In the genomic region with DNA sequence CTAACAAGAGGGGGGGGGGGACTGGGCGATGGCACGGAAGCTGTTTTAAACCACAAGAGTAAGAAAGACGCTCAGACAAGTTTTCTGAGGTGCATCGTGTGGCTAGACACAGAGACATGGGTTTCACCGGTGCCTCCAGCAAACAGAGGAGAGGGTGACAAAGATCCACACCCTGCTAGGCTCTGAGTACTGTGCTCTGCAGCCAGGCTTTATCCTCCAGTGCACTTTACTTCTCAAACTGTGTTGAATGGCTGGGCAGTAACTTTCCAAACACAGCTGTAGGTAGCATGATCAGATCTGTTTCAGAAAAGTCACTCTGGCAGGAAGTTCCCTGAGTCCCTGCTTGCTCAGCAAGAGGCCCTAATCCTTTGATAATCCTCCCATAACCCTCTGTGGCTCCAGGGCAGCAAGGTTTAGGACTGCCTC, we compare ENCODE assay signal across 10 mouse cellular contexts. TPM values are rescaled to one million over a fixed set of nuclear protein-coding genes. Genes with fewer than 3 reads are reported as not detected.
DNase-seq lines count a peak whose midpoint lies in the region; ATAC-seq lines count a peak whose summit lies in the region.
"Had no signal": no experiment of that assay in that cellular context is flagged by ENCODE, and none has a peak within 500 bp of the region (broad histone marks: within the 10 kb centered on the region; RNA-seq: fewer than 3 reads in every experiment).

No protein-coding gene starts in this region.

- no peaks in the 10 kb centered on the region for H3K9me3 ChIP-seq in midbrain, embryonic 14.5 days (ENCODE audit: control insufficient read depth, low read length)
- no peaks in the 10 kb centered on the region for H3K9me3 ChIP-seq in midbrain, embryonic 15.5 days
- H3K9me3 ChIP-seq in embryonic facial prominence, embryonic 11.5 days (replicated peaks; ENCODE audit: control insufficient read depth, low read length), result no peaks in the 10 kb centered on the region
- no peaks in the 10 kb centered on the region for H3K9me3 ChIP-seq in forebrain, embryonic 12.5 days

- no peak for ATAC-seq in midbrain, embryonic 14.5 days (ENCODE audit: low FRiP score, low TSS enrichment)
- ATAC-seq in midbrain, embryonic 15.5 days (replicated peaks), result no peak
- no peak for ATAC-seq in embryonic facial prominence, embryonic 11.5 days (replicated peaks; ENCODE audit: insufficient number of reproducible peaks, low FRiP score, low TSS enrichment, low read depth)
- peak; percentile 36 for ATAC-seq in megakaryocyte, adult 5-6 weeks (ENCODE audit: poor library complexity, severe bottlenecking)
- ATAC-seq in forebrain, embryonic 12.5 days (ENCODE audit: low FRiP score), result no peak

- H3K27me3 ChIP-seq in midbrain, embryonic 14.5 days (ENCODE audit: control insufficient read depth, insufficient read depth, low read length), result no peaks in the 10 kb centered on the region
- H3K27me3 ChIP-seq in midbrain, embryonic 15.5 days (replicated peaks), result no peaks in the 10 kb centered on the region
- H3K27me3 ChIP-seq in embryonic facial prominence, embryonic 11.5 days (ENCODE audit: control insufficient read depth, insufficient read depth, low read length), result no peaks in the 10 kb centered on the region
- no peaks in the 10 kb centered on the region for H3K27me3 ChIP-seq in forebrain, embryonic 12.5 days

- no peak overlapping the region for H3K4me3 ChIP-seq in midbrain, embryonic 14.5 days (replicated peaks; ENCODE audit: low read depth, low read length)
- H3K4me3 ChIP-seq in midbrain, embryonic 15.5 days, result no peak overlapping the region
- no peak overlapping the region for H3K4me3 ChIP-seq in embryonic facial prominence, embryonic 11.5 days (ENCODE audit: low read depth, low read length)
- no peak overlapping the region for H3K4me3 ChIP-seq in forebrain, embryonic 12.5 days (replicated peaks)

- WGBS in midbrain, embryonic 14.5 days, result 11% methylated on average over 5 of the region's 5 CpGs
- WGBS in midbrain, embryonic 15.5 days, result 11% methylated on average over 5 of the region's 5 CpGs
- WGBS in embryonic facial prominence, embryonic 11.5 days, result 19% methylated on average over 5 of the region's 5 CpGs
- WGBS in forebrain, embryonic 12.5 days, result 4% methylated on average over 5 of the region's 5 CpGs

- no peak overlapping the region for H3K4me2 ChIP-seq in midbrain, embryonic 14.5 days (ENCODE audit: low read length)
- no peak overlapping the region for H3K4me2 ChIP-seq in midbrain, embryonic 15.5 days
- H3K4me2 ChIP-seq in embryonic facial prominence, embryonic 11.5 days (ENCODE audit: low read depth, low read length), result no peak overlapping the region
- H3K4me2 ChIP-seq in forebrain, embryonic 12.5 days, result no peak overlapping the region

- DNase-seq in midbrain, embryonic 14.5 days, result peak; percentile 20
- peak; percentile 40 for DNase-seq in embryonic facial prominence, embryonic 11.5 days (ENCODE audit: low spot score)
- DNase-seq in thymus, postnatal 36 days, result peak; percentile 22 to 27
- DNase-seq in cerebellum, postnatal 4 days (ENCODE audit: low spot score in 2 of 2), result no peak
- no peak for DNase-seq in lung, postnatal 4 days
- DNase-seq: heart, adult 18-20 months; kidney, adult 9 months had no signal

- H3K36me3 ChIP-seq in midbrain, embryonic 14.5 days (ENCODE audit: control insufficient read depth, insufficient read depth, low read length), result no peaks in the 10 kb centered on the region
- no peaks in the 10 kb centered on the region for H3K36me3 ChIP-seq in midbrain, embryonic 15.5 days (replicated peaks)
- H3K36me3 ChIP-seq in embryonic facial prominence, embryonic 11.5 days (replicated peaks; ENCODE audit: control insufficient read depth, insufficient read depth, low read depth, low read length), result no peaks in the 10 kb centered on the region
- H3K36me3 ChIP-seq in forebrain, embryonic 12.5 days (replicated peaks), result no peaks in the 10 kb centered on the region

- no peak overlapping the region for H3K9ac ChIP-seq in midbrain, embryonic 14.5 days (replicated peaks; ENCODE audit: low read length)
- H3K9ac ChIP-seq in midbrain, embryonic 15.5 days, result no peak overlapping the region
- H3K9ac ChIP-seq in embryonic facial prominence, embryonic 11.5 days (replicated peaks; ENCODE audit: low read length), result no peak overlapping the region
- H3K9ac ChIP-seq in forebrain, embryonic 12.5 days, result no peak overlapping the region

- H3K4me1 ChIP-seq in midbrain, embryonic 14.5 days (ENCODE audit: control insufficient read depth, insufficient read depth, low read length), result no peaks in the 10 kb centered on the region
- H3K4me1 ChIP-seq in midbrain, embryonic 15.5 days, result peaks cover 3% of the 10 kb centered on the region; the same call in 1 of the 2 replicates
- no peaks in the 10 kb centered on the region for H3K4me1 ChIP-seq in embryonic facial prominence, embryonic 11.5 days (ENCODE audit: control insufficient read depth, insufficient read depth, low read length)
- H3K4me1 ChIP-seq in forebrain, embryonic 12.5 days, result peaks cover 15% of the 10 kb centered on the region; the same call in 1 of the 2 replicates

- H3K27ac ChIP-seq in midbrain, embryonic 14.5 days (replicated peaks; ENCODE audit: low read depth, low read length), result no peak overlapping the region
- H3K27ac ChIP-seq in midbrain, embryonic 15.5 days, result no peak overlapping the region
- no peak overlapping the region for H3K27ac ChIP-seq in embryonic facial prominence, embryonic 11.5 days (replicated peaks; ENCODE audit: low read depth, low read length)
- H3K27ac ChIP-seq in forebrain, embryonic 12.5 days, result no peak overlapping the region

RNA-seq across cellular contexts. Expression of a gene that starts 43.0 kb away (rescaled TPM):
- 42.5 and 54.5 TPM in 2 replicates for polyA plus RNA-seq in midbrain, embryonic 14.5 days (2014; fragmentation: Nextera tagmentation; extraction: Ambion mirVana)
- 40.3 and 45.8 TPM in 2 replicates for polyA plus RNA-seq in midbrain, embryonic 15.5 days (2015; fragmentation: Nextera tagmentation; extraction: Ambion mirVana)
- 49.3 and 49.5 TPM in 2 replicates for polyA plus RNA-seq in embryonic facial prominence, embryonic 11.5 days (2014; fragmentation: Nextera tagmentation; extraction: Ambion mirVana)
- 59.2 and 67.7 TPM in 2 replicates for total RNA-seq in megakaryocyte, adult 5-6 weeks (2015)
- 20.2 and 28.8 TPM in 2 replicates for total RNA-seq in megakaryocyte, adult 5-6 weeks (2017)
- polyA plus RNA-seq in forebrain, embryonic 12.5 days (2016; fragmentation: Nextera tagmentation; extraction: Ambion mirVana), result 61.3 and 64.6 TPM in 2 replicates

Comparison
In these comparisons a context has a peak if more than half of its experiments do, and no peak if none do; other contexts are left out.
1. DNase-seq: peak in midbrain, embryonic 14.5 days (single experiment), embryonic facial prominence, embryonic 11.5 days (single experiment) and thymus, postnatal 36 days (2 of 2); none in cerebellum, postnatal 4 days (0 of 2) and lung, postnatal 4 days (0 of 2).